Mouse (Mus musculus): ENCODE results near the gene Rrp1b.
"Not testable (repeated sequence)": the region's sequence is repeated elsewhere in the genome, so short reads cannot be mapped to it uniquely, and the experiment has no call there.

Rrp1b gene

GRCm38 (mm10) chr17:32091364-32092240, 55.7 kb downstream of the Rrp1b start:
- DNase-seq (ENCODE audit: low spot score) = peak; percentile 73

DNA sequence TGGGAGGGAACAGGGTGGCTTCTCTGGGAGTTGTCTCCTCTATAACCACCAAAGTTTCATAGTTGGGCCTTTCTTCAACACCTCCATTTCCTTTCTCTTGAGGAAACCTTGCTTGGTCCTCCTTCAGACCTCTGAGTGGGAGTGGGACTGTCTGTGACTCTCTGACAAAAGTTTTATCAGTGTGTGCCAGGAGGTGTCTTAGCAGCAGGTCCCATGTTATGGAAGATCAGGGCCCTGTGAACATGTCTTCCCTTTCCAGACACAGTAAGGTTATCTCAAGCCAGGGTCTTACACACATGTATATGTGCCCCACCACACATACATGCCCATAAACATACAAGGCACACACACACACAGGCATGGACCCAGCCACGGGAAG, 56.3 kb downstream of the Rrp1b start:
- no peak for DNase-seq (ENCODE audit: low spot score)

- no peak for DNase-seq (ENCODE audit: low spot score)
Observed at GRCm38 (mm10) chr17:32092895-32093294, 57.0 kb downstream of the Rrp1b start.

DNA sequence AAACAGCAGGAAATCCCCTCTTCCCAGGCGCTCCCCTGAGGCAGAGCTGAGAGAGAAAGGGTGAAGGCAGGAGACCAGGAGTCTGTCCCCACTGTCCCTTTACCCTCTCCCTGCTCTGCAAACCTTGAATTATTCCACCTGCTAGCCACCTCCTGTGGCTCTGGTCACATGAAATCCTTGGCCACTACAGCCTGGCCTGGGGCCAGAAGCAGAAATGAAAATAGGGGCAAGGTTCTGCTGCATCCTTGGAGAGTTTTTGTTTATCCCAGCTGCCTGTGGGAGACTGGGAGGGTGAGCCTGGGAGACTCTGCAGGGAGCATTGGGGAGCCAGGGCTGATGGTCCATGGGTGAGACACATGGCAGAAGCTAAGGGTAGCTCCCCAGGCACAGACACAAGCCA, 61.8 kb downstream of the Rrp1b start:
- DNase-seq (ENCODE audit: low spot score) = no peak

DNA sequence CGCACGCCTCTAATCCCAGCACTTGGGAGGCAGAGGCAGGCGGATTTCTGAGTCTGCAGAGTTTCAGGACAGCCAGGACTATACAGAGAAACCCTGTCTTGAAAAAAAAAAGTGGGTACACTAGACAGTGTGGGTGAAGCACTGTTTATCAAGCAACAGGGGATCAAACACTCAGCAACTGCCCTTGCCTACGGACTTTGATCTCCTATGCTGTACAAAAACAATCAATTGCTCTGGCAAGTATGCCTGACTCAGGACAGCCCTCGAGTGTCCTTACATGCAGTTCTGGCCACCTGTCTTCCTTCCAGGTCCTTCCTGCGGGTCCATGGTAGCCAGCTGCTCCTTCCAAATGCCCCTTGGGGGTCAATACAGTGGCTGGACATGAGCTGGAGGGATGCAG, 63.0 kb downstream of the Rrp1b start:
- DNase-seq (ENCODE audit: low spot score) = not testable (repeated sequence)

- DNase-seq (ENCODE audit: low spot score) = no peak
Observed at GRCm38 (mm10) chr17:32099574-32099942, 63.7 kb downstream of the Rrp1b start.

DNA sequence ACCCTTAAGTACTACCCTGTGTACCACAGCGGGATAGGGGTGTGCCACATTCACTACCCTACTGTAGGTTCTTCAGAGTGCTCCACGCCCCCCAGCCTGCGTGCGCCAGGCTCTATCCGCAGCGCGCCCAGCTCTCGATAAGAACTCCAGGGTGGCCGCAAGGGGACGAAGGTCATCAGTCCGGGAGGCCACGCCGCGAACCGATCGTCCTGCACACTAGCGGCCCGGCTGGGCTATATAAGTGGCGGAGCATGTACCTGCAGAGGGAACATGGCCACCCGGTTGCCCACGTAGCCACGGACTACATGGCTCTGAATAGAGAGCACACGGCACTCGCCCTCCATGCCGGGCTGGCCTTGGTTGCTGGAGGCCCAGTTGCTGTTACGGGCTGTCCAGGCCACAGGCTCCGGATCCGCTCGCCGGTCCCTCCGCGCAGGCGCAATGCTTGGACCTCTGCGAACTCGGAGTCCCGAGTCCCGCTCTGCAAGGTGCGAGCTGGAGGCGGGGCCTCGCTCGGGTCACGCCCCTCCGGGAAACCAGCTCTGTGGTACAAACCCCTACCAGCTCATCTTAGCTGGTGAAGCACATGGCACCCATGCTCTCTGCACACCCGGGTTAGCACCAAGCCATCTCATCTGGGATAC, 64.2 kb downstream of the Rrp1b start:
- DNase-seq (ENCODE audit: low spot score) = peak; percentile 75

GRCm38 (mm10) chr17:32103054-32103453, 67.2 kb downstream of the Rrp1b start:
- no peak for DNase-seq (ENCODE audit: low spot score)

- DNase-seq (ENCODE audit: low spot score) = no peak
Observed at GRCm38 (mm10) chr17:32106358-32106757, 70.5 kb downstream of the Rrp1b start.

DNA sequence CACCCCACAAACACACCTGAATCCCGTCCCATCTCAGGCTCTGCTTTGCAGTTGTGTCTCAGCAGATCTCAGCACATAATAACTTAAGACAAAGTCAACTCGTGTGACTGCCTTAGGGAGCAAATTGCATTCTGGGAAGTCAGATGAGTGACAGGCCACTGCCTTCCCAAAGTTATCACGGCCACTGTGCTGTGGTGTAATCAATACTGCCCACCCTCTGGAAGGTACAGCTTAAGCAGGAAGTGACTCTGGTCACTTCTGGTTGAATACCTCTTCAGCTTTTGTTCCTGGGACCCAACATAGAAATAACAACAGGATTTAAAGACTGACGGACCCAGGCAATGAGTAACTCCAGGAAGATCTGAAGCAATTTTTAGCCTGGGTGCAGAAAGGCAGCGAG, 72.0 kb downstream of the Rrp1b start:
- no peak for DNase-seq (ENCODE audit: low spot score)

DNA sequence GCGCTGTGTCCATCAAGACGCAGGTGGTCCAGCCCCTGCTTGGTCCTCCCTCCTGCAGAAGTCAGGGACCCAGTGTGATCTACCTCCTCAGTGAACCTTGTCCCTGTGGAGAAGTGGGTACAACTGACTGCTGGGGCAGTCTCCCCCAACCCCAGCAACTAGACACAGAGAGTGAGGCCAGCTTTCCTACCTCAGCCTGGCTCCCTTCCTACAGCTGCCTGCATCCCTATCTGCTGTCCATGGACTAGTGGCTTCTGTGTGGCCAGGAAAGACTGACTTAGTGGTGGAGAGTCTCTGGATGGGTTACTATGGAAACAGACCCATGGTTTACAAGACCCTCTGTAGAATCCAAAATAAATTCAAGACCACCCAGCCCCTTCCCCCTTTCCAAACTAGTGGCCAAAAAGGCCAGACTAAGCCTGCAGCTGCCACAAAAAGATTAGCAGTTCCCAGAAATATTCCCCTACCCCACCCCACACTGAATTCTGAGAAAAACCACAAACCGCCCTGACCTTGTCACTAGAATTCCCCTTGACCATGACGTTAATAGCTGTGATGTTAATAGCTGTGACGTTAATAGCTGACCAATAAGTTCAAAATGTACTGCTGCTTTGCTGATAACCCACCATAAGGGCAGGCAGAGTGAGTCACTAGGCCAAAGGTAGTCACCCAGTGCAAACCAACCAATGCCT, 72.6 kb downstream of the Rrp1b start:
- not testable (repeated sequence) for DNase-seq (ENCODE audit: low spot score)

DNA sequence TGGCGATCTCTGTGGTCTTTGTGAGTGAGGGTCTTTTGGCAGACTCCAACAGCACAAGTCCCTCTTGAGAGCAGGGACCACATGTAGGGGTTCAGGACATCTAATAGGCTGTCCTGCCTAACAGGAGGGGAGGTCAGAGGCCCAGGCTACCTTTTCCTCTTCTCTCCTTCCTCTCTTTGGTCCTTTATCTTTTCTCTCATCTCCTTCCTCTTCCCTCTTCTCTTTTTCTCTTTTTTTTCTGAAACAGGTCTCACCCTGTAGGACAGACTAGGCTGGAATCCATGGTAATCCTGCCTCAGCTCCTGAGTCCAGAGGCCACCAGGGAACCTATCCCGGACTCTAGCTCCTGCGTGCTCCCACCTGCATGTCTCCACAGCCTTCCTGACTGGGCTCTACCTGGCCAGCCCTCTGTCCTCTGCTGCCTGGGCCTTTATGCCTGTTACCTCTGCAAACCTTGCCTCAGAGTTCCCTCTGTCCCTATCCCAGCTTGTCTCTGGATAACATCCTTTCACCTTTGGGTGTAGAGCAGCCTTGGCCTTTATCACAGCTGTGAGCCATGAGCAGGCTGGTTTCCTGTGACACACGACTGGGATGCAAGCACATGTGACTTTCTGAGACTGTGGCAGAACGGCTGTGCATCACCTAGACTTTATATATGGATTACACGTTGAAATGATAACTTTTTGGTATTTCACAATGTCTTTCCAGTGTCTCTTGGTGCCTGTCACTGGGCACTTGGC, 73.5 kb downstream of the Rrp1b start:
- no peak for DNase-seq (ENCODE audit: low spot score)

DNA sequence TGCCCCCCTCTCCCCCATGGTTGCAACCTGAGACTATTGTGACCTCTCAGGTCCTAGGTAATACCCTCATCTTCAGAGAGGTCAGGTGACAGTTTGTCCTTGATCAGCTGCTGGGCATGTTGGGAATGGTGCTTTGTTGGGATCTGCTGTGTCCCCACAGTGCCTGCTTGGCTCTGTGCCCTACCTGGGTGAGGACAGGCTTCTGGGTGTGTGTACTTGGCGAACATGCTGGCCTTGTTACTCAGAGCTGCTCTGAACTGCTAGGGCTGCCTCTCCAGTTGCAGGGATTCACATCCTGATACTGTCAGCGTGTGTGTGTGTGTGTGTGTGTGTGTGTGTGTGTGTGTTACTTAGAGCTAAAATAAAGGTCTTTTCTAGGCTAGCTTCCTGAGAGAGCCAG, 74.5 kb downstream of the Rrp1b start:
- no peak for DNase-seq (ENCODE audit: low spot score)

DNA sequence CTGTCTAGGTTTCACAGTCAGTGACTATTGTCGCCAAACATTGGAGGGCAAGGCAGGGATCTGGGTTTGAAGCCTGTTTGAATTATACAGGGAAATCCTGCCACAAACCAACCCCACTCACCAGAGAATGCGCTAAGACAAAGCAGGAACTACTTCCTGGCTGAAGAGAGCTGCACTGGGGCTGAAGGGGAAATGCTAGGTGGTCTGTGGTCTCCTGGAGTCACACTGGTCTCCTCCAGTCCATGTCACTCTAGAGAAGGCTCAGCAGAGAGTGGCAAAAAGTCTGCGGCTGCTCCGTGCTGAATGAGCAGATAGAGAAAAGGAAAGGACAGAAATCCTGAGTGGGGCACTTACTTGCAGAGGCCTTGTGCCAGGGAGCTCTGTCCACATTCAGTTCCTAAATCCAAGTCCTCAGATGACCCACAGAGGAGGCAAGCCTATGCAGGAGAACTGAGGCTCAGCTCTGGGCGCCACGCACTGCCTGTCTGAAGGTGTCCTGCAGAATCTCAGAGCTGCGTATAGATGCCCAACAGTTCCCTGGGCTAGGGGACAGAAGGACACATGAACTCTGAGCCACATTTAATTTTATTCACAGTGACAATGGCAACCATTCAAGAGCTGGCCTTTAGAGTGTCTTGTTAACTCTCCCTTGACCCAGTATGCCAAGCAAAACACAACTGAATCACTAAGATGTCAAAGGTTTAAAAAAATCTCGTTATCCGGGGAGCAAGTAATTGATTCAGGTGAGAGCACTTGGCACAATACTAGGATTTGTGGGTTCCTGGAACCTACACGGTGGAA, 75.3 kb downstream of the Rrp1b start:
- no peak for DNase-seq (ENCODE audit: low spot score)
